Mouse (Mus musculus): ENCODE data around the gene Kiss1r. TPM values are rescaled to one million over a fixed set of nuclear protein-coding genes. Genes with fewer than 3 reads are reported as not detected.

Kiss1r gene
- total RNA-seq (2023) = 1 to 10 TPM; 5.0 to 5.4 TPM

GRCm38 (mm10) chr10:79916808-79917531, at the start of gene Kiss1r:
Gene Kiss1r (plus strand): TSS chr10:79916971.

DNA sequence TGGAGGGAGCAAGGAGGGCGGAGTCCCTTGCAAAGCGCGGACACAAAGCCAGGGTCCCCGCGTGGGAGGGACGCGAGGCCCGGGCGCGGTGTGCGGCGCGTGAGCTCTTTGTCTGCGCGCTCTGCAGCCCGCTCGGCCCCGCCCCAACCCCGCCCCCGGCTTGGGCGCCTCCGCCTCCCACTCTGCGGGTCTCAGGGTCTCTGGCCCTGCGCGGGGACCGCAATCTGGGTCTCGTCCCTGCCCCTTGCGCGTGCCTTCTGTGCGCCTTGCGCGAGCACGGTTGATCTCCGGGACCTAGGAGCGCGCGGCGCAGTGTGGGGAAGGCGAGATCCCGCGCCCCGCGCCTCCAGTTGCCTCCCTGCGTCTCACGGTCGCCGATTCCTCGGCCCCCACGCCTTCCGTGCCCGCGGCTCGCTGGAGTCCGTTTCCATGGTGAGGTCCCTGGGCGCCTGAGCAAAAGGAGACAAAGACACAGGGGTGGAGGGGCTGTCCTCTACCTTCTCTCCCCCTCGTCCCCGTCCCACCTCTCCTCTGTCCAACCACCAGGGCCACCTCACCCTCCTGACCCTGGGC, 42.4 kb upstream of the Kiss1r start, which contains the start of the genes Prtn3 and Plppr3:
Gene Prtn3, plus strand, starts transcription at position 187 of the 573 bp plus-strand sequence.
Gene Plppr3, minus strand, starts transcription at position 345 of the 573 bp plus-strand sequence.

DNA sequence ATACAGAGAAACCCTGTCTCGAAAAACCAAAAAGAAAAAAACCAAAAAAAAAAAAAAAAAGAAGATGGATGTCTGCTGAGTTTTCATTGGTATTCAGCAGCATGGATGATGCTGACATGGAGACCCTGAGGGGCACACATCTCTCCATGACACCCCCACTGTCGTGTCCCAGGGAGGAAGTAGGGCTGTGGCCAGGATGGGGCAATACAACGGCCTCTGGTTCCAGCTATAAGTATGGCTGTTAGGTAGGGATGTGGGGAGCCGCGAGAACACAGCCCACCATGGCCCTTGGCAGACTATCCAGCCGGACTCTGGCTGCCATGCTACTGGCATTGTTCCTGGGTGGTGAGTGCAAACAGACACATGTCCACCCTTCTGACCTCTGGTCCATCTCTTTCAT, 30.7 kb upstream of the Kiss1r start, which contains the start of gene Elane:
Gene Elane, plus strand, starts transcription at position 194 of the 400 bp plus-strand sequence.

GRCm38 (mm10) chr10:79890670-79891069, 26.1 kb upstream of the Kiss1r start, which contains the start of gene Cfd:
Gene Cfd (plus strand): TSS chr10:79890853.

GRCm38 (mm10) chr10:79908167-79909091, 8.3 kb upstream of the Kiss1r start, which contains the start of gene Med16:
Gene Med16 (minus strand): TSS chr10:79908923.

DNA sequence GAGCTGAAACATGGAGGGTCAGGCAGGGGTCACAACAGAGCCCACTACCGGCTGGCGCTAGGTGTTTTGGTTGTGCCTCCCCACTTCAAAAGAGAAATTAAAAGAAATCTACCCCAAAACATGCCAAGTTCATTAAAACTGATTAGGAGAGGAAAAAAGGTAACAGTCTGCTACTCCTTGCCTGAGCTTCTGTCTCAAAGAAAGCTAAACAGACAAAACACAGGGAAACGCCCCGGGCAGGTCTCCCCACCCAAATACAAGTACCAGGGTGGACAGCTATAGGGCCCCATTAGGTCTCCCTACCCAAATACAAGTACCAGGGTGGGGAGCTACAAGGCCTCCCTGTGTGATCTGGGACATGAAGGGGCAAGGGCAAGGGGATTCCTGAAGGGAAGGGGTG, 6.2 kb upstream of the Kiss1r start, which contains the start of gene Gm26602:
Gene Gm26602, plus strand, starts transcription at position 301 of the 400 bp plus-strand sequence.

GRCm38 (mm10) chr10:79920958-79921535, 4.3 kb downstream of the Kiss1r start, which contains the start of gene R3hdm4:
Gene R3hdm4 (minus strand): TSS chr10:79921208.

GRCm38 (mm10) chr10:79926491-79927323, 9.9 kb downstream of the Kiss1r start, which contains the start of gene Arid3a:
Gene Arid3a (plus strand): TSS chr10:79927043.

DNA sequence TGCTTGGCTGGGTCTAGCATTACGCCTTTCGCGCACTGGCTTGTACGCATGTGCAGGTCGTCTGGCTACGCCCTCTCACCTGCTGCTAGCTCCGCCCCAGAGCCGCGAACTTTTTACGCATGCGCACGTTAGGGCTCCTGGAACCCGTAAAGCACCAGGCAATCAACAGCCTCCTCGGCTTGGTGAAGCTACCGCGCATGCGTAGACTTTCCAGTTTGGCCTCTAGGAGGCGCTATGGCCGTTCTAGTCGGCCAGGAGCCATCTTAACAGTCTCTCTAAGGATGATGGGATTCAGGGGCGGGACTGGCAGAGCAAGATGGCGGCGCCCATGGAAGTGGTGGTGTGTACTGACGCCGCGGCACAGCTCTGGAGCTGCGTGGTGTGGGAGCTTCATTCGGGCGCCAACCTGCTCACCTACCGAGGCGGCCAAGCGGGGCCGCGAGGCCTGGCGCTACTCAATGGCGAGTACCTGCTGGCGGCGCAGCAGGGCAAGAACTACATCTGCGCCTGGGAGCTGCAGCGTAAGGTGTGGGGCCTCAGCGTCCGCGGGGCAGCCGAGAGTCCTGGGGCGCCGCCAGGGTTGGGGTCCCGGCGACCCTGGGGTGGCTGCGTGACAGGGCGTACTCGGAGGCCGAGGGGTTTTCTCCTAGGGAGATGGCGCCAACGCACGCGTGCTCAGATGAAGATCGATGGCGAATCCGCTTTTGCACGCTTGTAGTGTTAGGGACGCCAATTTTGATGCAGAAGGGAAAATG, 43.3 kb downstream of the Kiss1r start, which contains the start of gene Wdr18:
Gene Wdr18, plus strand, starts transcription at position 306 of the 755 bp plus-strand sequence.

GRCm38 (mm10) chr10:79970415-79971182, 53.8 kb downstream of the Kiss1r start, which contains the start of gene Grin3b:
Gene Grin3b (plus strand): TSS chr10:79970715.

Other genes starting within 250 kb of the Kiss1r start
- gene Tpgs1, start 247.6 kb upstream of the Kiss1r start, total RNA-seq (2023) = 10 to 100 TPM; 20.1 to 26.2 TPM
- 10 to 100 TPM; 66.7 to 77.6 TPM for gene Cdc34, start 234.8 kb upstream of the Kiss1r start, total RNA-seq (2023)
- gene Gzmm, start 228.0 kb upstream of the Kiss1r start, total RNA-seq (2023) = 1 to 10 TPM; 1.1 to 1.2 TPM
- gene Bsg, start 212.5 kb upstream of the Kiss1r start, total RNA-seq (2023) = 100 to 1,000 TPM; 117 to 123 TPM
- under 1 TPM; 0.11 to 0.18 TPM for gene Hcn2, start 200.3 kb upstream of the Kiss1r start, total RNA-seq (2023)
- gene Polrmt, start 170.4 kb upstream of the Kiss1r start, total RNA-seq (2023) = 10 to 100 TPM; 13.7 to 15.0 TPM
- not detected for gene Fgf22, start 161.9 kb upstream of the Kiss1r start, total RNA-seq (2023)
- 10 to 100 TPM; 25.1 to 26.7 TPM for gene Rnf126, start 150.0 kb upstream of the Kiss1r start, total RNA-seq (2023)
- 1 to 10 TPM; 4.5 to 5.9 TPM for gene Fstl3, start 139.7 kb upstream of the Kiss1r start, total RNA-seq (2023)
- gene Prss57, start 126.0 kb upstream of the Kiss1r start, total RNA-seq (2023) = 10 to 100 TPM; 13.6 to 18.0 TPM
- 100 to 1,000 TPM; 124 to 129 TPM for gene Palm, start 123.4 kb upstream of the Kiss1r start, total RNA-seq (2023)
- gene Misp, start 96.0 kb upstream of the Kiss1r start, total RNA-seq (2023) = under 1 TPM; 0.46 to 0.51 TPM
- gene Ptbp1, start 62.5 kb upstream of the Kiss1r start, total RNA-seq (2023) = 100 to 1,000 TPM; 267 to 286 TPM
- gene Prtn3, start 42.5 kb upstream of the Kiss1r start, total RNA-seq (2023) = 100 to 1,000 TPM; 466 to 531 TPM
- 10 to 100 TPM; 20.7 to 23.9 TPM for gene Plppr3, start 42.3 kb upstream of the Kiss1r start, total RNA-seq (2023)
- 100 to 1,000 TPM; 527 to 568 TPM for gene Elane, start 30.7 kb upstream of the Kiss1r start, total RNA-seq (2023)
- not detected for gene Cfd, start 26.1 kb upstream of the Kiss1r start, total RNA-seq (2023)
- 10 to 100 TPM; 32.8 to 40.7 TPM for gene Med16, start 8.0 kb upstream of the Kiss1r start, total RNA-seq (2023)
- not detected for gene Gm26602, start 6.1 kb upstream of the Kiss1r start, total RNA-seq (2023)
- gene R3hdm4, start 4.2 kb downstream of the Kiss1r start, total RNA-seq (2023) = 100 to 1,000 TPM; 488 to 566 TPM
- gene Arid3a, start 10.1 kb downstream of the Kiss1r start, total RNA-seq (2023) = 100 to 1,000 TPM; 187 to 197 TPM
- gene Wdr18, start 43.2 kb downstream of the Kiss1r start, total RNA-seq (2023) = 10 to 100 TPM in 1 of 2 experiments, 1 to 10 TPM in 1; 9.9 to 13.2 TPM
- under 1 TPM in 1 of 2 experiments, not detected in 1; 0.26 TPM for gene Grin3b, start 53.7 kb downstream of the Kiss1r start, total RNA-seq (2023)
- gene Tmem259, start 67.4 kb downstream of the Kiss1r start, total RNA-seq (2023) = 10 to 100 TPM; 68.0 to 69.4 TPM
- gene Cnn2, start 71.6 kb downstream of the Kiss1r start, total RNA-seq (2023) = 100 to 1,000 TPM; 543 to 593 TPM
- gene Abca7, start 79.5 kb downstream of the Kiss1r start, total RNA-seq (2023) = 100 to 1,000 TPM; 110 to 111 TPM
- gene Arhgap45, start 99.7 kb downstream of the Kiss1r start, total RNA-seq (2023) = 100 to 1,000 TPM; 428 to 464 TPM
- 10 to 100 TPM; 34.8 to 48.1 TPM for gene Polr2e, start 122.8 kb downstream of the Kiss1r start, total RNA-seq (2023)
- gene Gpx4, start 130.2 kb downstream of the Kiss1r start, total RNA-seq (2023) = 100 to 1,000 TPM; 269 to 306 TPM
- gene Sbno2, start 188.6 kb downstream of the Kiss1r start, total RNA-seq (2023) = 100 to 1,000 TPM; 141 to 163 TPM
- gene Stk11, start 198.8 kb downstream of the Kiss1r start, total RNA-seq (2023) = 100 to 1,000 TPM; 183 to 187 TPM
- 100 to 1,000 TPM; 108 to 123 TPM for gene Atp5d, start 221.7 kb downstream of the Kiss1r start, total RNA-seq (2023)
- gene Cbarp, start 223.9 kb downstream of the Kiss1r start, total RNA-seq (2023) = 1 to 10 TPM; 1.2 to 1.4 TPM
- gene Midn, start 231.3 kb downstream of the Kiss1r start, total RNA-seq (2023) = 100 to 1,000 TPM; 221 to 226 TPM
- gene Cirbp, start 249.0 kb downstream of the Kiss1r start, total RNA-seq (2023) = 10 to 100 TPM; 41.6 to 50.1 TPM